Mouse (Mus musculus) layer of hippocampus, adult 18-20 months (tissue): Measurements from ENCODE around the gene Atp6v1d. TPM values are rescaled to one million over a fixed set of nuclear protein-coding genes. Genes with fewer than 3 reads are reported as not detected.

ENCODE experiments used
- DNase-seq, 2 experiments: peaks; one replicate each; pipeline ENCODE4 v3.0.0; 2022; ENCODE audit warnings: low spot score in 2 of 2
- long read RNA-seq: library from polyadenylated mRNA; stranded (forward); transcript quantifications from one replicate; pipeline ENCODE4 v2.0.0, GENCODE M21; 2021
- total RNA-seq, 2 experiments: library from RNA; stranded (reverse); gene quantifications; 2 replicates each; pipeline ENCODE4 v1.2.3; 2021

Atp6v1d gene
- total RNA-seq, result 100 to 1,000 TPM; 255 to 270 TPM
- long read RNA-seq, transcript Atp6v1d-201 (9 exons, 3,667 nt), result major isoform, 273 of 291 reads
- long read RNA-seq, partial matches to known transcripts, result 4 of 291 reads
- long read RNA-seq, other reads (novel, unspliced or antisense), result 14 of 291 reads

- peak; percentile 99 for DNase-seq
These were observed at the start of gene Atp6v1d, which contains the start of gene Eif2s1 for GRCm38 (mm10) chr12:78861496-78862253. Gene Atp6v1d, minus strand, starts transcription at chr12:78861638. Gene Eif2s1, plus strand, starts transcription at chr12:78861819.

DNA sequence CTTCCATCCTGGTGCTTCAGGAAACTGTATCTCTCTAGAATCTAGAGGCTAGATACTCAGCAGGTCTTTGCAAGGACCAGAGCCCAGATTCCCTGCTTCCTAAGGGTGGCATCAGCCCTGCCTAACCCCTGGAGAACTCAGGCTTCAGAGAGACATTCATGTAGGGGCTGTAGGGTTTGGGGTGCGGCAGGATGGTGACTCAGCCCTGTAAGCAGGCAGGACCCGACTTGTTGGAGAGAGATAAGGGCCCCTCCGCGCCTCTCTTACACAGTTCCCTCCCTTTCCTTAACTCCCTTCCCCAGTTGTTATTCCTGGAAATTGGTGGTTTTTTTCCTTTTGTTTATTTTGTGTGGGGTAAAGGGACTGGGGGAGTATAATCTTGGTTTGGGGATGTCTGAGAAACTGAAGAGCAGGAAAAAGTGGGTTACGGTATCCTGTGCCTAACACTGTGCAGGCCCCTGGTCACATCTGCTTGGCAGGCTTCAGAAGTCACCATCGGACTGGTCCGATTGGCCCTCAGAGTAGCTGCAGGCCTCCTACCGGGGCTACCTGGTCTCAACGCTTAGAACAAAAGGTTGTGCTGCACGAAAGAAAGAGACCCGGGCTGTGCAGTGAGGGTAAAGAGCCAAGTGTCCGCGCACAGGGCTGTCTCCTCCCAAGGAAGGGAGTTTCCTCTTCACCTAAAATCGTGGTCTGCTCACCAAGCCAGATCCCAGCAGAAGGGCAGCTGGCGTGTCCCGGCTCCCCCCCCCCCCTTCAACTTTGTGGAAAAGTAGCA is 49.4 kb upstream of the Atp6v1d start:
- DNase-seq, result no peak

DNA sequence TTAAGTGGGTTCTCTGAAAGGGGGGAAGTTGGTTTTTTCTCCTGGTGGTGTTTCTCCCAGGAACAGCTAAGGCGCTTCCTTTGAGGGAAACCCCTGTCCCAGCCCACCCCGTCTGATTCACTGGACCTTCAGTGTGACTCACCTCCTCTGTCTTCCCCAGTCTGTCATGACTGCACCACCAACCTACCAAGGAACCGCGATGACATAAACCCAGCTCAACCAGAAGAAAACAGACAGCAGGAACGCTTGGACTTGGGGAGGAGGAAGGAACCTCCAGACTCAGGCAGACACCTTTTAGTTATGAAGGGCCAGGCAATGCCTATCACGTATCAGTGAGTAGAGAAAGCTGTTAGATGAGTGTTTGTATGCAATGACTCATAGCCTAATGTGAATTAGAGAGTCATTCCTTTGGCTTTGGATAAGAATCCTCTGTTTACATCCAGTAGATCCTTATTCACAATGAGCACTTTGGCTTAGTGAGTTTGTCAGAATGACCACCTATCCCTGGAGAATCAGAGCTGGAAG is 46.7 kb upstream of the Atp6v1d start:
- no peak for DNase-seq

DNA sequence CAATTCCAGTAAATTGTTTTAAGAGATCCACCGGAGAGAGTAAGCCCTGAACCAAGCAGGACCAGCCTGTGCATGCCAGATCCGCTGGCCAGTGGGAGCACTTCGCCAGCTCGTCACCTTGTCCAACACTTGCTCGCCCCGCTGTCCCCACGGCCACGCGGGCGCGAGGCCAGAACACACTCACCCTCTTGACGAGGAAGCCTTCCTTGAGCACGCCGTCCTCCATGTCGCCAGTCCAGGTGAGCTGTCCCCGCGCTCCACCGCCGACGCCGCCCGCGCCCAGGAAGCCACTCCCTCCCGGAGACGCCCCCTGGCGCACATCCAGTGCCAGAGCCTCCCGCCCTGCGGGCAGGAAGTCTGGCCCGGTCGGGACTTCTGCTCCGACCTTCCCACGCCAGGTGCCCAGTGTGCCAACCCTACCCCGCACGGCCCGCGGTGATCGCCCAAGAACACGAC is 45.3 kb upstream of the Atp6v1d start, which contains the start of gene Plek2:
Gene Plek2 (minus strand): TSS at position 258 of the 456 bp plus-strand sequence.
- DNase-seq, result no peak

DNA sequence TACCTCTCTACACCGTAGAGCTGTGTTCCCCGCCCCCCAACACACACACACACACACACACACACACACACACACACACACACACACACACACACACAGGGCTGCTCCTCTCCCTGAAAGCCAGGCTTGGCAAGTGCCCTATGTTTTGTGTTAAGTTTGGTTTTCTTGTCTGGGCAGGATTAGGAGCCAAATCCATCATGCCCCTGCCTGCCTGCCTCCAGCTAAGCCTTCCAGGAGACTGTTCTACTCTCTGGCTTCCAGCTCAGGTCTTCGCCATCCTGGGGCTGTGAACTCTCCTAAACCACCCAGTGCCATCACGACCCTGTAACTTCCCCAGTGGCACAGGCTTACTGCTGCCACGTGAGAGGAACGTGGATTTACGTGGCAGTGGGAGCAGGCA is 43.1 kb upstream of the Atp6v1d start:
- no peak for DNase-seq

DNA sequence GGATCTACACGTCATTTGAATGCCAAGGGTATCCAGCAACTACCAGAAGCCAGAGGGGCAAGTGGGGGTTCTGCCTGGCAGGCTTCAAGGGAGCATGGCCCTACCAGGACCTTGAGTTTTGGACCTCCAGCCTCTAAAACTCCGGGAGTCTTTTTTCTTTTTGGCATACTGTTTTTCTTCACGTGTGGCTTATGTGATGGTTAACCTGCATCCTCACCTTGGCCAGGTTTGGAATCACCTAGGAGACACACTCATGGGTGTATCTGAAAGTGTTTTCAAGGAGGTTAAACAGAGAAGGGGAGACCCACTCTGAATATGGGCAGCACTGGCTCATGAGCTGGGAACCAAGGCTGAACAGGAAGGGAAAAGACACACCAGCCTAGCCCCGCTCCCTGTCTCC is 41.9 kb upstream of the Atp6v1d start:
- DNase-seq, result no peak

DNA sequence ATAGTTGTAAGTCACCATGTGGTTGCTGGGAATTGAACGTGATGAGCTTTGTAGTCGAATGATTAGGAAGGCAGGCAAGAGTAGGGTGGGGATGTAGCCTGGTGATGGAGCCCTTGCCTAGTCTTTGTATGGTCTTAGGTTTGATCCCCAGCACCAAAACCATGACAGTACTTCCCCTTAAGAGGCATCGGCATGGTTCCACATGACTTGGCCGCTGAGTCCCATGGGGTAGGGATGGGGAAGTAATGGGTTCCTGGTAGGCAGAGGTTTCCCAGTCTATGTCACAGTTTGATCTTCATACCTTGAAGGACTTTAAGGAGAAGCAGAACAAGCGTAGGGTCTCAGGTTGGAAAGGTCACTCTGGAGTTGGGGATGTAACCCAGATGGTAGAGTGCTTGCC is 40.0 kb upstream of the Atp6v1d start:
- DNase-seq, result no peak

GRCm38 (mm10) chr12:78897861-78898260 is 36.4 kb upstream of the Atp6v1d start:
- DNase-seq, result no peak

- DNase-seq, result no peak
These were observed 29.7 kb upstream of the Atp6v1d start for GRCm38 (mm10) chr12:78891149-78891548.

GRCm38 (mm10) chr12:78890062-78890461 is 28.6 kb upstream of the Atp6v1d start:
- no peak for DNase-seq

DNA sequence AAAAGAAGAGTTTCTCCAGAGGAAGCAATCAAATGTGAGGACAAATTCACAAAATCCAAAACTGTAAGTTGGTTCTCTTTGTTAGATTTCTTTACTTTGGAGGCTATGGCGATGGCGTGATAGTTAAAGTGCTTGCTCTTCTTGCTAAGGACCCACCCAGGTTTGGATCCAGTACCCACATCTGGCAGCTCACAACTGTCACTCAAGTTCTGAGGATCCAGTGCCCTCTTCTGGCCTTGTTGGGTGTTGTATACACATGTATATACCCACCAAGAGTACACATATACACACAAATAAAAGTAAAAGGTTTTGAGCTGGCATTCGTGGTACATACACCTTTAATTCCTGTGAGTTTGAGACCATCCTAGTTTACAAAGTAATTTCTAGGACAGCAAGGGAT is 13.1 kb upstream of the Atp6v1d start:
- no peak for DNase-seq

DNA sequence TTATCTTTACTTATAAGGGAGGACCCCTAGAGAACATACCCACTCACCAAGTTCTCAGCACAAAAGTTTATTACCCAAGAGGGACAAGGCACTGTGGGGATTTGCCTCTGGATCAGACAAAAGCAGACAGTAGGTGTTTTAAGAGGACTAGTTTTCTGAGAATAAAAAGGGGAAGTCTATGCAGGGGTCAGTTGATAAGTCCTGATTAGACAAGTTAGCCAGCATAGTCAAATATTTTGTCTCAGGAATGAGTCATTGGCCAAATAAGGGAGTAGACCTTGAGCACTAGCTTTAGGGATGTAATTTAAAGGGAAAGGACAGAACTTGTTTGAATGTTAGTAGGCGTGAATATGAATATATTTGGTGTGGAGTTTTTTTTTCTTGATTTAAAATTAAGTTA is 6.7 kb upstream of the Atp6v1d start:
- no peak for DNase-seq

- DNase-seq, result no peak
These were observed 4.0 kb upstream of the Atp6v1d start for GRCm38 (mm10) chr12:78865434-78865833.

GRCm38 (mm10) chr12:78862254-78862730 is 854 bp upstream of the Atp6v1d start:
- DNase-seq, result no peak

DNA sequence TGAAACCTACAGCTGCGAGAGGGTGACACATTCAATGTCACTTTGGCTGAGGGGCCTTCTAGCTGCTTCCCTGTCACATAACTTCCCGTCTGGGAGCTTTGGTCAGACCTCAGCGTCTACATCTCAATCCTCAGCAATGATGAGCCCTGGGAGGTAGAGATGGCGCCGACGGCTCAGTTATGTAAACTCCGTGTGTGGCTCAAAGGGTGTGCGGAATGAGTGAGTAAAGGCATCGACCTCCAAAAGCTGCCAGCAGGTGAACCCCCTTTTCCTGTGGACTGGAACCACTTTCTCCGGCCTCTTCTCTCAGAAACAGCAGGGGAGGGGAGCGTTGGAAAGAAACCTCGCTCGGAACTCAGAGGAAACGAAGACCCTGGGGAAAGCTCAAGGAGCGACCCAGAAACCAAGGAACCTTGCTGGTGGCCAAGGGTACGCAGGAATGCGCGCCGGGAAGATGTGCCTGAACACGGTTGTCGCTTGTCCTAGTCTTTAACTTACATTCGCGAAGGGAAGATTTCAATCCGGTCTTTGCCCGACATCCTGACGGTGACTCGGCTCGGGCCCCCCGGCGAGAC is 430 bp downstream of the Atp6v1d start:
- DNase-seq, result no peak

DNA sequence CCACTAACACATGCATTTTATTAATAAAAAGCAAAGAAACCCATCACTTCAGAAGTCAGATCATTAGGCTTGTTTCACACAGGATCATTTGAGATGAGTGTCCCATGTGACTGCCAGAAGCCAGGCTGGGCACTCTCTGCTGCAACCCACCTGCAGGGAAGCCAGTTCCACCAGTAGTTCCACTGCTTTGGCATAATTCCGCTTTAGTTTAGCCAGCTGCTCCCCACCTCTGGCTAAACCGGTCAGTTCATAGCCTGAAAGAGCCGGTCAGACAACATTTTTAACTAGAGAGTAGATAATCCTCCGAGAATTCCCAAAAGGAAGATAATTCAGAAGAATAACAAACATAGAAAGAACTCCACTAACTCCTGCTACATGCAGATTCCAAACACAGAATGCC is 13.2 kb downstream of the Atp6v1d start:
- no peak for DNase-seq

GRCm38 (mm10) chr12:78842429-78842828 is 19.0 kb downstream of the Atp6v1d start:
- DNase-seq, result no peak

DNA sequence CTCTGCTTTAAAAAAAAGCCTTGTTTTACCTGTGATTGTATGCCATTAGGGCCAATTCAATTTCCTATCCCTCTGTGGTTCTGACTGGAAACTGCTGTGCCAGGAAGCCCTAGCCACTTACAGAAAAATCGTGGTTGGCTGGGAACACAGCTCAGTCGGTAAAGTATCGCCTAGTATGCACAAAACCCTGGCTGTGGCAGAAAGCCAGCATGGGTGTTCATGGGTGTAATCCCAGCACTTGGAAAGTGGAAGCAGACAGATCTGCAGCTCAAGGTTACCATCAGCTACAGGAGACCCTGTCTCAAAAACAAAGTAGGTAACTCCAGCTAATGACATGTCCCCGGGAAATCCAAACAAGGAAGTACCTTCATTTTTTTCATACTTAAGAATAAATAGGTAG is 21.5 kb downstream of the Atp6v1d start:
- no peak for DNase-seq

DNA sequence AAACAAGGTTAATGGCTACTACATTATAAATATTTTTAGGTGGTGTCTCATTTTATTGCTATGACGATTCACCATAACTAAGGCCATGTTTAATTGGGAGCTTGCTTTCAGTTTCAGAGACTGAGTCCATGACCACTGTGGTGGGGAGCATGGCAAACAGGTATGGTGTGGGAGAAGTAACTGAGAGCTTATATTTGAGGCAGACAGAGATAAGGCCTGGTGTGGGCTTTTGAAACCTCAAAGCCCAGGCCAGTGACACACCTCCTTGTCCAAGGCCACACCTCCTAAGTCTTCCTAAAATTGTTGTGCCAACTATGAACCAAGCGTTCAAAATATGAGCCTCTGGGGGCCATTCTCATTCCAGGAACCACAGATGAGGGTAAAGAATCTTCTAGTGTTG is 26.9 kb downstream of the Atp6v1d start:
- no peak for DNase-seq

- DNase-seq, result no peak
These were observed 47.0 kb downstream of the Atp6v1d start for GRCm38 (mm10) chr12:78814437-78814836.

DNA sequence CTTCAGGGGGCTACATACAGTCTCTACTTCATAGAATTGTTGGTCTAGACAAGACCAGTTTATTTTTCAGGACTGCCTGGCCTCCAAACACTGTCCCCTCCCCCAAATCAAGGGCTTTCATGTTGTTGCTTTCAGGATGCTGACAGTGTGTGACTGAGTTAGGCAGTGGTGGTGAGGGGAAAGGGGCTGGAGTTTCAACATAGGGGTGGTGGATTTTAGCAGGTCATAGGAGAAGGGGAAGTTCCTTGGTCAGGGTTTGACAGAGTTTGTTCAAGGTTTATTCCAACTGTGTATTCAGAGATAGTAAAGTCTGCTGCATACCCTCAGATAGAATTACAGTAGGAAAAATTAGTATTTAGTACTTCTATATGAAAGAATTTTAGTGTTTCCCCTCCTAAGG is 59.6 kb downstream of the Atp6v1d start:
- DNase-seq, result no peak
